Mouse (Mus musculus) inflammation-experienced regulatory T-cells (primary cell): ENCODE data around the gene Crcp. TPM values are rescaled to one million over a fixed set of nuclear protein-coding genes. Genes with fewer than 3 reads are reported as not detected.

ENCODE experiments used
- polyA plus RNA-seq, 2 experiments: library from polyadenylated mRNA; unstranded; fragments of 100-300 nt; shearing (Covaris generic); gene quantifications; one replicate each; pipeline ENCODE4 v1.2.1; 2017

Crcp gene
- 10 to 100 TPM; 41.8 to 45.5 TPM for polyA plus RNA-seq

DNA sequence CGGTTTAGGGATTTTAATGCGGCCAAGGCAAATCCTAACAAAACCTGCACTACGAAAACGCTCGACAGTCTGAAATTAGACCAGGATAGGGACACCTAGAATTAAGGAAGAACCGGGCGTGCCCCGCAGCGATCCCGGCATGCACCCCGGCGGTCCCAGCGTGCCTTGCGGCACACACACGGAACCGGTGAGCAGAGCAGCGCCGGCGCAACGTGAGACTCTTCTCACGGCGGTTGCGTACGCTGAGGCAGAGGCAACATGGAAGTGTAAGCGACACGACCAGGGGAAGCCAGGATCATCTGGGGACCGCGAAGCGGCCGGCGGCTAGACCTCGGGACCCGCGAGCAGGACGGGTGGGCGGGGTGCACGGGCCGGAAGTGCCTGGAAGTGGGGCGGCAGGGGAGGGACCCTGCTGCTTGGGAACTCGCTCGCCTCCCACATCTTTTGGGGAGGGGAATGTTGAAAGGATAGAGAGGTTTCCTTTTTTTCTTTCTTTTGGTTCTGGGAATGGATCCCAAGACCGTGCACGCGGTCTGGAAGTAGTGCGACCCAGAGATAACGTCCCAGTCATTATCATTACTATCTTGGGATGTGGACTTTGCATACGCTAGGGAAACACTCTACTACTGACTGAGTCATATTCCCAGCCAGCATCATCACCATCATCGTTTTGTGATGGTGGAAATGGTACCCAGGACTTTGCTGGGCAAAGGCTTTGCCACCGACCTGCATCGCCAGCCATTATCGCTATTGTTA lies at the start of gene Crcp, which contains the start of gene Asl:
Gene Crcp, plus strand, starts transcription at position 149 of the 756 bp plus-strand sequence.
Gene Asl, minus strand, starts transcription at position 106 of the 756 bp plus-strand sequence.

DNA sequence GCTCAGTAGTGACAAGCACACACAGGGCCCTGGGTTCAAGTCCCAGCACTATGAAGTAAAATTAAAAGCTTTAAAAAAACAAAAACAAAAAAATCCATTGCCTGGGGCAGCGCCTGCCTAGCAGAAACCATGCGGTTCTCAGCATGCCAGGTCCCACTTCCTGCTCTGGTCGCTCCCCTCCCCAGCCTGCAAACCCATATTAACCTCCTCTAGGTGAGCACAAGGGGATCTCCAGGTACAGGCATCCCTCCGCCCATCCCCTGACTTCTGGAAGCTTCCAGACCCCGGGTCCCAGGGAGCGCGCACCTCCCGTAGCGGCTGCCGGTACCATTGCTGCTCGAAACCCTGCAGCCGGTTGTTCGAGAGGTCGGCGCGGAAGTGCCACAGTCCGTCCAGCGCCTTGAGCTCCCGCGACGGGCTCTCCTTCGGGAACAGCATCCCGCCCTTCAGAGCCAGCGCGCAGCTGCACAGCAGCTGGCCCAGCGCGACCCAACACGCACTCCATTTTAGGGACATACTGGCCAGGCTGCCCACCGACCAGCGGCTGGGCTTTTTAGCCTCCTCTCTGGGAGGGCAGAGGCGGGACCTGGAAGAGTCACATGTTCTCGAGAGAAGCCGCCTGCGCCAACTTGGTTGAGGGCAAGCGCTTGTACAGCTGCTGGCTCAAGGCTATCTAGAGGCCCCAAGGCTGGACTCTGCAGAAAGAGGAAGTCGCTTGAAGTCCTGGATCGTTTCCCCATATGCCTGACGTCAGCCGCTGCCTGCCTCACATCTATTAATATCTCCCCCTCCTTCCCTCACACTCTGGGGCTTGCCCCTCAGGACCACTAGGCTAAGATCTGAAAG lies 26.6 kb upstream of the Crcp start, which contains the start of gene Gusb:
Gene Gusb, minus strand, starts transcription at position 749 of the 846 bp plus-strand sequence.

DNA sequence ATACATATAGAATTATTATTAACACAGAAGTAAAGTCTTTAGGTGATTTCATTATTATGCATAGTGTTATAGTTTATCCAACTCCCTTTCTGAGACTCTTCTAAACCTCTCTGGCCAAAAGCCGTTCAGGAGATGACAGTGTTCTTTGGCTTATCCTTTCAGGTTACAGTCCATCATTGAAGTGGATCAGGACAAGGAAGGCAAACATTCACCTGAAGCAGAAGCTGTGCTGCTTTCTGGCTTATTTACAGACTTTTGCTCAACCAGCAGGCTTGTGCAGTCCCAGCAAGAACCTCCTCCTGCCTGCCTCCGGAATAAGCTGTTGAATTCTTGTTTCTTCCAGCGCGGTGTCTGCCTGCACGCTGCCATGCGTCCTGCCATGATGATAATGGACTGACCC lies 43.9 kb downstream of the Crcp start, which contains the start of gene Tpst1:
Gene Tpst1, plus strand, starts transcription at position 301 of the 400 bp plus-strand sequence.

Other genes with a start within 250 kb of the Crcp start
- gene Psph, start 241.8 kb upstream of the Crcp start, polyA plus RNA-seq: 10 to 100 TPM; 54.0 to 61.0 TPM
- gene Sumf2, start 182.3 kb upstream of the Crcp start, polyA plus RNA-seq: 10 to 100 TPM; 22.9 to 40.9 TPM
- 100 to 1,000 TPM; 415 to 430 TPM for gene Chchd2, start 141.8 kb upstream of the Crcp start, polyA plus RNA-seq
- gene Zbed5, start 133.6 kb upstream of the Crcp start, polyA plus RNA-seq: 1 to 10 TPM; 1.3 to 3.4 TPM
- 1 to 10 TPM; 1.2 to 1.7 TPM for gene Phkg1, start 130.7 kb upstream of the Crcp start, polyA plus RNA-seq
- 1 to 10 TPM in 1 of 2 experiments, under 1 TPM in 1; 0.36 to 2.4 TPM for gene Nupr1l, start 120.8 kb upstream of the Crcp start, polyA plus RNA-seq
- 10 to 100 TPM; 15.3 to 17.9 TPM for gene Vkorc1l1, start 87.3 kb upstream of the Crcp start, polyA plus RNA-seq
- gene Gusb, start 26.2 kb upstream of the Crcp start, polyA plus RNA-seq: 10 to 100 TPM; 40.4 to 69.0 TPM
- gene Asl, start within 50 bp of the Crcp start, polyA plus RNA-seq: 10 to 100 TPM; 66.8 to 69.6 TPM
- 1 to 10 TPM; 6.8 to 7.4 TPM for gene Tpst1, start 44.0 kb downstream of the Crcp start, polyA plus RNA-seq
- 1 to 10 TPM; 5.1 to 6.2 TPM for gene Kctd7, start 115.6 kb downstream of the Crcp start, polyA plus RNA-seq
- 10 to 100 TPM; 36.9 TPM for gene Rabgef1, start 142.5 kb downstream of the Crcp start, polyA plus RNA-seq
- 10 to 100 TPM; 57.7 to 70.9 TPM for gene Tmem248, start 187.8 kb downstream of the Crcp start, polyA plus RNA-seq
- 10 to 100 TPM; 80.6 to 83.4 TPM for gene Sbds, start 226.2 kb downstream of the Crcp start, polyA plus RNA-seq
- 10 to 100 TPM; 37.1 to 56.2 TPM for gene Tyw1, start 226.3 kb downstream of the Crcp start, polyA plus RNA-seq